Mouse (Mus musculus): ENCODE data around the gene Nt5dc3.

DNA sequence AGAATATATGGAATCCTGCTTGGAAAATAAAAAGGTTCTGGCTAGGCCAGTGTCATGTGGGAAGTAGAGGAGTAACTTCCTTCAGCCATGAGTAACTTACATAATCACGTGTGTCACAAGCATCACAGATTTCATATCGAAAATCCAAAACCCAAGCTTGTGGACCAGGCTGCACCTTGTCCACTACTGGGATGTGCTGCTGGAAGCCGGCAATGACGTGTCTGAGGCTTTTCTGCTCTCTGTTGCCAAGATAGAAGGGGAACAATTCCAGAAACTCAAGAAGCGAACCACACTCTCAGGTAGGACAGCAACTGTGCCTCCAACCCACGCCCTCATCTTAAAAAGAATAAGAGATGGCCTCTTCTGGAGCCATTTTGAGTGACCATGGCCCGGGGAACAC, 34.5 kb upstream of the Nt5dc3 start:
- TF ChIP-seq EP300 (IDR thresholded peaks at IDR 0.05; ENCODE audit: insufficient read depth, low read depth, low read length): no peak
- TF ChIP-seq CTCF (IDR thresholded peaks at IDR 0.05; ENCODE audit: low read depth, low read length): no peak
- no peak for TF ChIP-seq POLR2A (IDR thresholded peaks at IDR 0.05; ENCODE audit: insufficient read depth, low read length)
